Mouse (Mus musculus): Measurements from ENCODE around the gene Rab11fip4.

Rab11fip4 gene

GRCm38 (mm10) chr11:79656491-79656890, 65.5 kb downstream of the Rab11fip4 start:
- no peak for DNase-seq

GRCm38 (mm10) chr11:79657053-79657452, 66.0 kb downstream of the Rab11fip4 start:
- no peak for DNase-seq

- DNase-seq: no peak
These were observed 67.3 kb downstream of the Rab11fip4 start for GRCm38 (mm10) chr11:79658205-79658825.

- DNase-seq: peak; percentile 81
These were observed 69.6 kb downstream of the Rab11fip4 start for GRCm38 (mm10) chr11:79660361-79661205.

- DNase-seq: no peak
These were observed 71.0 kb downstream of the Rab11fip4 start for GRCm38 (mm10) chr11:79661877-79662545.

- no peak for DNase-seq
These were observed 72.1 kb downstream of the Rab11fip4 start for GRCm38 (mm10) chr11:79663158-79663557.

GRCm38 (mm10) chr11:79663570-79663969, 72.6 kb downstream of the Rab11fip4 start:
- no peak for DNase-seq

- DNase-seq: peak; percentile 64
These were observed 75.5 kb downstream of the Rab11fip4 start for GRCm38 (mm10) chr11:79666544-79666943.

- DNase-seq: no peak
These were observed 78.2 kb downstream of the Rab11fip4 start for GRCm38 (mm10) chr11:79669210-79669609.

GRCm38 (mm10) chr11:79669947-79670346, 78.9 kb downstream of the Rab11fip4 start:
- no peak for DNase-seq

GRCm38 (mm10) chr11:79670411-79670945, 79.5 kb downstream of the Rab11fip4 start:
- no peak for DNase-seq

GRCm38 (mm10) chr11:79671668-79672281, 80.8 kb downstream of the Rab11fip4 start:
- DNase-seq: peak; percentile 48

- no peak for DNase-seq
These were observed 82.1 kb downstream of the Rab11fip4 start for GRCm38 (mm10) chr11:79673072-79673471.

GRCm38 (mm10) chr11:79673717-79674116, 82.7 kb downstream of the Rab11fip4 start:
- no peak for DNase-seq

GRCm38 (mm10) chr11:79674231-79674630, 83.2 kb downstream of the Rab11fip4 start:
- DNase-seq: no peak

- DNase-seq: peak; percentile 68
These were observed 83.6 kb downstream of the Rab11fip4 start for GRCm38 (mm10) chr11:79674632-79675031.

GRCm38 (mm10) chr11:79675285-79675684, 84.3 kb downstream of the Rab11fip4 start:
- no peak for DNase-seq

- DNase-seq: no peak
These were observed 85.0 kb downstream of the Rab11fip4 start for GRCm38 (mm10) chr11:79675994-79676393.

GRCm38 (mm10) chr11:79676483-79676967, 85.5 kb downstream of the Rab11fip4 start:
- no peak for DNase-seq

GRCm38 (mm10) chr11:79677402-79677801, 86.4 kb downstream of the Rab11fip4 start:
- DNase-seq: no peak

GRCm38 (mm10) chr11:79678363-79679153, 87.5 kb downstream of the Rab11fip4 start:
- DNase-seq: no peak

- no peak for DNase-seq
These were observed 88.9 kb downstream of the Rab11fip4 start for GRCm38 (mm10) chr11:79679929-79680328.

Data from cerebellum, adult 8-10 months (tissue).